32 mouse cellular contexts compared by ENCODE assay signal in the genomic region with DNA sequence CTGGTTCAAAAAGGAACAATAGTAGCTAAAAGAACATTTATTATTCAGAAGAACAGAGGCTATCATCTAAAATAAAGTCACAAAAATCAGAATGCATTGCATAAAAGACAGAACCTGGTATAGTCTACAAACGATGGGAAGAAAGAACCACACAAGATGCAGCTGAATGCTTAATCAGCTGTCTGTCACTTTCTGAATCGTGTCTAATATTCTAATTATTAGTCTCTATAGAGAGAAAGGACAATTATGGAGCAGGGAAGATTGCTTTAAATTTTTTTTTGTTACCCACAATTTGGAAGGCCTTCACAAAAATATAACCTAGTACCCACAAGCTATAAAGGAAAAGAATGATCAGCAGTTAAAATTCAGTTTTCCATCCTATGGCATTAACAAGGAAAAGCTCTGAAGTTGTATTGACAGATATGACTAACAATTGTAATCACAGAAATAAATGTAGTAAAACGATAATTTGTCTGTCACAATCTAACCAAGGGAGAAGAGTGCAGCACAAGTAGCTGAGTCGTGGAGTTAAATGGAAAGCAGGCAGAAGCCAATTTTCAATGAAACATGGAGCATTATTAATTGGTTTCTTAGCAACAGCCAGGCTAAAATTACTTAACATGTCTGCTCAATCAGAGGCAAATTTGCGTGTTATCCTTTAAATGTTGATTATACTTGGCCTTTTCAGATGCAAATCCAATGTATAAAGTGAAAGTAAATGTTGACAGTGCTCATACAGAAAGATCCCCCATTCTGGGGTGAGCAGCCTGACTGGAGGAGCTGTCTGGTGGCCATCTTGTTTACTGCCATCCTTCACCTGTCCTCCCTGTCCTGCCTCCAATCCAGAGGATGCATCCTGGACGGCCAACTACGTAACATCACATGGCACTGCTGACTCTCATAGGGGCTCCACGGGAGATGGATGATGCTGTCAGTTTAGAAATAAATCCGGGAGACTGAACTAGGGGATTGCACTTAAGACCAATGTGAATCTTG. TPM values are rescaled to one million over a fixed set of nuclear protein-coding genes. Genes with fewer than 3 reads are reported as not detected.
DNase-seq lines count a peak whose midpoint lies in the region; ATAC-seq and TF ChIP-seq lines count a peak whose summit lies in the region.
"Had no signal": no experiment of that assay in that cellular context is flagged by ENCODE, and none has a peak within 500 bp of the region (broad histone marks: within the 10 kb centered on the region; RNA-seq: fewer than 3 reads in every experiment).

No protein-coding gene starts in this region.

- WGBS in hindbrain, embryonic 13.5 days, result 57% methylated on average over 9 of the region's 9 CpGs
- WGBS in hindbrain, embryonic 12.5 days, result 70% methylated on average over 9 of the region's 9 CpGs
- 65% methylated on average over 9 of the region's 9 CpGs for WGBS in midbrain, embryonic 13.5 days
- 86% methylated on average over 9 of the region's 9 CpGs for WGBS in midbrain, embryonic 11.5 days
- 42% methylated on average over 9 of the region's 9 CpGs for WGBS in forebrain, embryonic 15.5 days
- 57% methylated on average over 9 of the region's 9 CpGs for WGBS in midbrain, postnatal 0 days

- H3K4me2 ChIP-seq in hindbrain, embryonic 13.5 days, result no peak overlapping the region
- H3K4me2 ChIP-seq in hindbrain, embryonic 12.5 days (replicated peaks), result no peak overlapping the region
- no peak overlapping the region for H3K4me2 ChIP-seq in midbrain, embryonic 13.5 days (replicated peaks)
- no peak overlapping the region for H3K4me2 ChIP-seq in midbrain, embryonic 11.5 days
- 0 out of 2 replicates have a peak overlapping the region, but pooled peaks have one; percentile 5 for H3K4me2 ChIP-seq in forebrain, embryonic 15.5 days (replicated peaks)
- H3K4me2 ChIP-seq in midbrain, postnatal 0 days (ENCODE audit: low read depth, low read length, poor library complexity, severe bottlenecking), result no peak overlapping the region
- H3K4me2 ChIP-seq: embryonic facial prominence, embryonic 15.5 days; heart, embryonic 12.5 days; intestine, embryonic 15.5 days; lung, embryonic 14.5 days; midbrain, embryonic 12.5 days; neural tube, embryonic 12.5 days had no signal

- no peak for DNase-seq in midbrain, embryonic 11.5 days (ENCODE audit: low spot score, missing footprints)
- peak; percentile 47 for DNase-seq in midbrain, postnatal 0 days (ENCODE audit: low spot score)
- DNase-seq in testis, postnatal 14 days (ENCODE audit: low spot score), result no peak
- DNase-seq: adrenal gland, postnatal 25 days; cerebellum, adult 2 months; cerebellum, postnatal 14 days; gastrocnemius, adult 2 months; gastrocnemius, postnatal 36 days; heart, adult 2 months; kidney, adult 2 months; kidney, postnatal 36 days; layer of hippocampus, postnatal 36 days; liver; lung, embryonic 14.5 days; lung, postnatal 14 days; right cerebral cortex, adult 18-20 months; spleen, adult 18-20 months; thymus, adult 18-20 months; thymus, postnatal 25 days had no signal

- no peak overlapping the region for H3K9ac ChIP-seq in hindbrain, embryonic 13.5 days
- H3K9ac ChIP-seq in hindbrain, embryonic 12.5 days, result no peak overlapping the region
- no peak overlapping the region for H3K9ac ChIP-seq in midbrain, embryonic 13.5 days (replicated peaks)
- H3K9ac ChIP-seq in midbrain, embryonic 11.5 days (ENCODE audit: low read length), result no peak overlapping the region
- no peak overlapping the region for H3K9ac ChIP-seq in forebrain, embryonic 15.5 days (replicated peaks)
- H3K9ac ChIP-seq in midbrain, postnatal 0 days (replicated peaks; ENCODE audit: low read length, poor library complexity, severe bottlenecking), result no peak overlapping the region
- H3K9ac ChIP-seq: embryonic facial prominence, embryonic 15.5 days; heart, embryonic 12.5 days; intestine, embryonic 15.5 days; liver, embryonic 14.5 days; lung, embryonic 14.5 days; midbrain, embryonic 12.5 days; neural tube, embryonic 12.5 days had no signal

- no peaks in the 10 kb centered on the region for H3K9me3 ChIP-seq in hindbrain, embryonic 13.5 days
- H3K9me3 ChIP-seq in hindbrain, embryonic 12.5 days (replicated peaks), result no peaks in the 10 kb centered on the region
- H3K9me3 ChIP-seq in midbrain, embryonic 13.5 days, result no peaks in the 10 kb centered on the region
- H3K9me3 ChIP-seq in midbrain, embryonic 11.5 days (ENCODE audit: control insufficient read depth, low read length), result no peaks in the 10 kb centered on the region
- no peaks in the 10 kb centered on the region for H3K9me3 ChIP-seq in forebrain, embryonic 15.5 days
- no peaks in the 10 kb centered on the region for H3K9me3 ChIP-seq in midbrain, postnatal 0 days (ENCODE audit: low read length)
- H3K9me3 ChIP-seq: embryonic facial prominence, embryonic 10.5 days; embryonic facial prominence, embryonic 15.5 days; heart, embryonic 12.5 days; intestine, embryonic 15.5 days; midbrain, embryonic 12.5 days; neural tube, embryonic 12.5 days had no signal

- H3K27ac ChIP-seq in hindbrain, embryonic 13.5 days, result peak overlapping the region; percentile 14
- no peak overlapping the region for H3K27ac ChIP-seq in hindbrain, embryonic 12.5 days
- peak overlapping the region; percentile 44; the same call in 1 of the 2 replicates for H3K27ac ChIP-seq in midbrain, embryonic 13.5 days
- no peak overlapping the region for H3K27ac ChIP-seq in midbrain, embryonic 11.5 days (ENCODE audit: low read depth, low read length)
- H3K27ac ChIP-seq in forebrain, embryonic 15.5 days (replicated peaks), result peak overlapping the region; percentile 84
- H3K27ac ChIP-seq in midbrain, postnatal 0 days (ENCODE audit: low read depth, low read length), result 0 out of 2 replicates have a peak overlapping the region, but pooled peaks have one; percentile 38
- H3K27ac ChIP-seq: embryonic facial prominence, embryonic 10.5 days; embryonic facial prominence, embryonic 15.5 days; gastrocnemius, adult 2 months; heart, adult 2 months; intestine, embryonic 15.5 days; liver, embryonic 14.5 days; midbrain, embryonic 12.5 days; neural tube, embryonic 12.5 days had no signal

- no peaks in the 10 kb centered on the region for H3K27me3 ChIP-seq in hindbrain, embryonic 13.5 days
- no peaks in the 10 kb centered on the region for H3K27me3 ChIP-seq in hindbrain, embryonic 12.5 days
- H3K27me3 ChIP-seq in midbrain, embryonic 13.5 days, result no peaks in the 10 kb centered on the region
- H3K27me3 ChIP-seq in midbrain, embryonic 11.5 days (ENCODE audit: control insufficient read depth, insufficient read depth, low read length), result no peaks in the 10 kb centered on the region
- H3K27me3 ChIP-seq in forebrain, embryonic 15.5 days, result no peaks in the 10 kb centered on the region
- no peaks in the 10 kb centered on the region for H3K27me3 ChIP-seq in midbrain, postnatal 0 days (ENCODE audit: insufficient read depth, low read length)
- H3K27me3 ChIP-seq: embryonic facial prominence, embryonic 15.5 days; heart, embryonic 12.5 days; intestine, embryonic 15.5 days; midbrain, embryonic 12.5 days; neural tube, embryonic 12.5 days had no signal

- no peak overlapping the region for H3K4me3 ChIP-seq in hindbrain, embryonic 13.5 days
- H3K4me3 ChIP-seq in hindbrain, embryonic 12.5 days, result no peak overlapping the region
- no peak overlapping the region for H3K4me3 ChIP-seq in midbrain, embryonic 13.5 days (replicated peaks)
- H3K4me3 ChIP-seq in midbrain, embryonic 11.5 days (ENCODE audit: low read depth, low read length), result no peak overlapping the region
- H3K4me3 ChIP-seq in forebrain, embryonic 15.5 days, result no peak overlapping the region
- no peak overlapping the region for H3K4me3 ChIP-seq in midbrain, postnatal 0 days (ENCODE audit: low read depth, low read length)
- H3K4me3 ChIP-seq: embryonic facial prominence, embryonic 10.5 days; embryonic facial prominence, embryonic 15.5 days; gastrocnemius, adult 2 months; heart, adult 2 months; heart, embryonic 12.5 days; intestine, embryonic 15.5 days; midbrain, embryonic 12.5 days; myocyte; neural tube, embryonic 12.5 days had no signal

- no peaks in the 10 kb centered on the region for H3K36me3 ChIP-seq in hindbrain, embryonic 13.5 days
- H3K36me3 ChIP-seq in hindbrain, embryonic 12.5 days, result no peaks in the 10 kb centered on the region
- no peaks in the 10 kb centered on the region for H3K36me3 ChIP-seq in midbrain, embryonic 13.5 days
- H3K36me3 ChIP-seq in midbrain, embryonic 11.5 days (ENCODE audit: control insufficient read depth, insufficient read depth, low read length), result no peaks in the 10 kb centered on the region
- H3K36me3 ChIP-seq in forebrain, embryonic 15.5 days, result no peaks in the 10 kb centered on the region
- no peaks in the 10 kb centered on the region for H3K36me3 ChIP-seq in midbrain, postnatal 0 days (ENCODE audit: insufficient read depth, low read length)
- H3K36me3 ChIP-seq: embryonic facial prominence, embryonic 10.5 days; embryonic facial prominence, embryonic 15.5 days; heart, embryonic 12.5 days; intestine, embryonic 15.5 days; midbrain, embryonic 12.5 days; neural tube, embryonic 12.5 days had no signal

- ATAC-seq in hindbrain, embryonic 13.5 days (ENCODE audit: low FRiP score), result no peak
- no peak for ATAC-seq in hindbrain, embryonic 12.5 days (ENCODE audit: low FRiP score)
- 0 out of 2 replicates have a peak, but pooled peaks have one; percentile 53 for ATAC-seq in midbrain, embryonic 13.5 days
- ATAC-seq in midbrain, embryonic 11.5 days (ENCODE audit: low FRiP score), result no peak
- ATAC-seq in forebrain, embryonic 15.5 days (replicated peaks), result peak; percentile 82
- no peak for ATAC-seq in midbrain, postnatal 0 days (ENCODE audit: low FRiP score)
- ATAC-seq: CD4-positive, CD25-positive, alpha-beta regulatory T cell, adult 4 months; intestine, embryonic 15.5 days had no signal

- 0 out of 2 replicates have a peak, but pooled peaks cover 7% of the 10 kb centered on the region for H3K4me1 ChIP-seq in hindbrain, embryonic 13.5 days (replicated peaks)
- no peaks in the 10 kb centered on the region for H3K4me1 ChIP-seq in hindbrain, embryonic 12.5 days
- H3K4me1 ChIP-seq in midbrain, embryonic 13.5 days (replicated peaks), result peaks cover 12% of the 10 kb centered on the region; the same call in 1 of the 2 replicates
- no peaks in the 10 kb centered on the region for H3K4me1 ChIP-seq in midbrain, embryonic 11.5 days (ENCODE audit: control insufficient read depth, insufficient read depth, low read length)
- peaks cover 22% of the 10 kb centered on the region for H3K4me1 ChIP-seq in forebrain, embryonic 15.5 days
- no peaks in the 10 kb centered on the region for H3K4me1 ChIP-seq in midbrain, postnatal 0 days (ENCODE audit: insufficient read depth, low read length)
- H3K4me1 ChIP-seq: embryonic facial prominence, embryonic 15.5 days; intestine, embryonic 15.5 days; neural tube, embryonic 12.5 days had no signal

- no peak for TF ChIP-seq CTCF in midbrain, postnatal 0 days (IDR thresholded peaks at IDR 0.05)

RNA-seq across cellular contexts. Expression of a gene that starts 53.7 kb away (rescaled TPM):
- 29.2 and 30.4 TPM in 2 replicates for polyA plus RNA-seq in hindbrain, embryonic 13.5 days (2015; fragmentation: Nextera tagmentation; extraction: Ambion mirVana)
- 15.6 and 15.8 TPM in 2 replicates for polyA plus RNA-seq in hindbrain, embryonic 12.5 days (2016; fragmentation: Nextera tagmentation; extraction: Ambion mirVana)
- 24.9 and 26.9 TPM in 2 replicates for polyA plus RNA-seq in midbrain, embryonic 13.5 days (2015; fragmentation: Nextera tagmentation; extraction: Ambion mirVana)
- polyA plus RNA-seq in midbrain, embryonic 11.5 days (2014; fragmentation: Nextera tagmentation; extraction: Ambion mirVana), result 7.1 and 10.1 TPM in 2 replicates
- polyA plus RNA-seq in forebrain, embryonic 15.5 days (2015; fragmentation: Nextera tagmentation; extraction: Ambion mirVana), result 28.6 and 33.3 TPM in 2 replicates
- total RNA-seq in midbrain, postnatal 0 days (2014; rRNA removed), result 44.4 and 55.3 TPM in 2 replicates
- polyA plus RNA-seq in midbrain, postnatal 0 days (2015; fragmentation: Nextera tagmentation; extraction: Ambion mirVana), result 77.3 and 79.7 TPM in 2 replicates

Comparison
In these comparisons a context has a peak if more than half of its experiments do, and no peak if none do; other contexts are left out.
1. ATAC-seq: peak in midbrain, embryonic 13.5 days (single experiment) and forebrain, embryonic 15.5 days (single experiment); none in hindbrain, embryonic 13.5 days (single experiment), hindbrain, embryonic 12.5 days (single experiment), midbrain, embryonic 11.5 days (single experiment) and midbrain, postnatal 0 days (single experiment).
2. H3K27ac ChIP-seq: peak in hindbrain, embryonic 13.5 days (single experiment), midbrain, embryonic 13.5 days (single experiment), forebrain, embryonic 15.5 days (single experiment) and midbrain, postnatal 0 days (single experiment); none in hindbrain, embryonic 12.5 days (single experiment) and midbrain, embryonic 11.5 days (single experiment).